Mouse (Mus musculus): ENCODE results near the gene Dgat2.

- TF ChIP-seq CTCF (IDR thresholded peaks at IDR 0.05; ENCODE audit: control insufficient read depth, insufficient read depth, low read length) (no peak), POLR2A (IDR thresholded peaks at IDR 0.05; ENCODE audit: borderline replicate concordance, control insufficient read depth, low read depth, low read length) (no peak)
These were observed 42.6 kb downstream of the Dgat2 start for GRCm38 (mm10) chr7:99139841-99140491.

All from bone marrow, adult 2 months (tissue).